Mouse (Mus musculus) cerebellum, adult (tissue): Measurements from ENCODE around the gene Dnah17.
A peak's percentile ranks its signal among the peaks of the same experiment; 100 is the strongest.

Experiments used
- ATAC-seq: cut with Nextera tagmentation; 2 replicates; pipeline ENCODE4 v1.9.2; 2017; ENCODE audit warnings: mild to moderate bottlenecking, moderate library complexity, mixed read lengths; ENCODE audit not compliant: insufficient number of reproducible peaks, low FRiP score, low TSS enrichment

Gene Dnah17

GRCm38 (mm10) chr11:118130534-118130933 is at the start of gene Dnah17:
Gene Dnah17 (minus strand): TSS chr11:118130634.
- no peak for ATAC-seq

- no peak for ATAC-seq
Measured at GRCm38 (mm10) chr11:118180199-118180598, 49.8 kb upstream of the Dnah17 start.

DNA sequence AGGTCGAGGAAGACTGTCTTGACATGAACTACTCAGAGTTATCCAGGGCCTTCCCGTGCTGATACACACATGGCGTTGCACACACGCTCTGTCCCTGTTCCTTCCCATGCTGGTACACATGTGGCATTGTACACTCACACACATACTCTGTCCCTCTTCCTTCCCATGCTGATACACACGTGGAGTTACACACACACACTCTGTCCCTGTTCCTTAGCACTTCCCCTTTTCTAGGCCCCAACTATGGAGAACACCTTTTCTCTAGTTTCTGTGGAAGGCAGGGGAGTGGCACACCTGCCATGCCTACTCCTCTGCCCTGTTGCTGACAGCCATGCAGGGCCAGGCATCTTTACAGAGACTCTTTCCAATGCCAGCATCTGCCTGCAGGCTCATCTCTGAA is 47.8 kb upstream of the Dnah17 start:
- ATAC-seq: no peak

DNA sequence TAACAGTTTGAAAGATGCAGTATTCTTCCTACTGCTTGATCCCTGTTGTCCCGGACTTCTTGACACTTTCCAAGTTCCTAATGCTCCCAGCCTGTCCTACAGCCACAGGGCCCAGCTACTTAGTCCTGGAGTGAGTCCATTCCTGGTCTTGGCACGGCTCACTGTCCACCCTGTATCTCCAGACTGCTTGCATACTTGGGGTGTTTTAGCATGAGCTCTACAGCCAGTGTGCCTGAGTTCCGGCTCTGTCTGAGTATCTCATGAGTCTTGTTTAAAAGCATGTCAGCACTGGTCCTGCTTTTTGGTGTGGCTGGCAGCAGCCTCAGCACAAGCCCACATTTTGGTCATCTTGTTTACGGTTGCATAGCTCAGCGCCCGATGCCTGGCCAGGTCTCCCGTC is 44.3 kb upstream of the Dnah17 start:
- no peak for ATAC-seq

DNA sequence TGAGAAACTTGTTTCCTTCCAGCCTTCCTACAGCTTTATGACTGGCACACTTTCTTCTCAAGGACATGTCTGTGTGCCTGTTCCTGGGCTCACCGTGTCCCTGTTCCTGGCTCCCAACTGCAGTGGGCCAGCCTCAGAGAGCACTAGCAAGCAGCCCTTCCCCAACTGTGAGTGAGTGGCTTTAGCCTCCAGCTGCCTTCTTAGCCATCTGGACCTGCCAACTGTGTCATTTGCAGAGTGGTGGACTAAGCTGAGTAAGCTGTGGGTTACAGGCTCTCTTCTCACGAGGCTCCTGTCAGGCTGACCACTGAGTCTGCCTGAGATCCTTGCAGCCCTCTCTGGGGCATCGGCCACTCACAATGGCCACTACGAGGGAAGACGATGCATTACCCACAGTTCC is 42.3 kb upstream of the Dnah17 start:
- ATAC-seq: no peak

- ATAC-seq: no peak
Measured at GRCm38 (mm10) chr11:118170333-118170732, 39.9 kb upstream of the Dnah17 start.

DNA sequence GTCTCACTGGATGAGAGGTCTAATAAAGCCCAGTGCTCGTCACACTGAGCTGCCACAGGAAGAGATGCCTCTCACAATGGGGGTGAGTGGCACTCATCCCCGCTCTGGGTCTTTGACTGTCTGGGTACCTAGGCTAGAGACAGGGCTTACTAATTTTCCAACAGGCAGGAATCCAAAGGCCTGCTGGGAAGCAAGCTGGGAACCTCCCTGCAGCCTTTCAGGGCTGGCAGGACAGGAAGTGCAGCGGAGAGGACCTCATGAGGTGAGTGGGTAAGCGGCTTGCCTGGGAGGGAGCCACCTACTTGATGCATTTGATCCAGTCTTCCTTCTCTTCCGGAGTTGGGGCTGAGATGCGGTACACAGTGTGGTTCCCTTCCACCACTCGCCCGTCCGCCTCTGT is 38.3 kb upstream of the Dnah17 start:
- no peak for ATAC-seq

DNA sequence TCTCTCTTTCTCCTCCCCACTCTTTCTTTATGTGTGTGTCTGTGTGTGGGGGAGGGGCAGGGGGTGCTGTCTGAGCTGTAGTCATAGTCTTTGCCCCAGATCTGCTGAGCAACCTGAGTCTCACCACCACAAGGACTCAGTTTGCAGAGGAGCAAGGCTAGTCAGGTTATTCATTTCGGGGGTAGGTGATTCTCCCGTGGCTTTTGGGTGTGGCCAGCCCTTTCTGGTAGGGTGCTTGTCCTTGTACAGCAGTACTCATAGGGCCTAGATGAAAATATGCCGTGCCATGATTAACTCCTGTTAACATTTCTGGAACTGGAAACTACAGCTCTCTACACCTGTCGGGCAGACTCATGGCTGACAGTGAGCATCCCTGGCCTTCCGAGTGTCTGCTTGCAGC is 36.2 kb upstream of the Dnah17 start:
- ATAC-seq: no peak

- no peak for ATAC-seq
Measured at GRCm38 (mm10) chr11:118165681-118166080, 35.2 kb upstream of the Dnah17 start.

GRCm38 (mm10) chr11:118164566-118164965 is 34.1 kb upstream of the Dnah17 start:
- ATAC-seq: peak; percentile 78

GRCm38 (mm10) chr11:118162245-118162644 is 31.8 kb upstream of the Dnah17 start:
- ATAC-seq: no peak

- ATAC-seq: no peak
Measured at GRCm38 (mm10) chr11:118161240-118161639, 30.8 kb upstream of the Dnah17 start.

- no peak for ATAC-seq
Measured at GRCm38 (mm10) chr11:118160763-118161162, 30.3 kb upstream of the Dnah17 start.

DNA sequence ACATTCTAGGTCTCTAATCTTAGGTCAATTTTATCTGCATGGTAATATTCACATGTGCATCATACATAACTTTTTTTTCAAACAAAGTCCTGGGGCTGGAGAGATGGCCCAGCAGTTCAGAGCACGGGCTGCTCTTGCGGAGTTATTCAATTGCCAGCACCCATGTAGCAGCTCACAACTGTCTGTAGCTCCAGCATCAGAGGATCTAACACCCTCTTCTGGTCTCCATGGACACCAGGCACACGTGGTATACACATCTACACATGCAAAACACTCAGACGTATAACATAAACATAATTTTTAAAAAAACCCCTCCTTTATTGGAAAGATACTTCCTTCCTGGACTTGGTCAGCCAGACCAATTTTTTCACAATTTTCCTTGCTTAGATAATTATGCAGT is 28.3 kb upstream of the Dnah17 start:
- no peak for ATAC-seq

DNA sequence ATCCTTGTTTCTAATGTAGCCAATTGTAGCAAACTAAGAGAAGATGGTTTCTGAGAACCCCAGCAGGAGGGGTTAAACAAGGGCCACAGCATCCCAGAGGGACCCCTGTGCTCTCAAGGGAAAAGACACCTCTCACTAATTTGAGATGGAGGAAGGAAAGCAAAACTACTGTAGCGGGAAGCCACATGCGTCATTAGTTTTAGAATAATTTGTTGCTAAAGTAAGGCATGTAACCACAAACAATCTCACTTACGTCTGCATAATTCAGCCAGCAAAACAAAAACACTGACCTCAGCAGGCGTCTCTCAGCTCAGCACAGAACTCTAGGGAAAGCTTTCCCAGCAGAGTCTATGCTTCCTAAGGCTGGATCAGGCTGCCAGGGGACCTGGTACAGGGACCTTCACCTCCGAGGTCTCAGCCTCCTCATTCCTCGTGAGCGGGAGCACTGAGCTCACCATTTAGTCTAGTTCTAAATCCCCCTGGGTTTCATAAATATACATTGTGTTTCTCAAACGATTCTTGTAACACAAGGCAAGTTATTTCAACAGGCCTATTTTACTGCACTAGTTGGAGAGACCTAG is 26.1 kb upstream of the Dnah17 start:
- no peak for ATAC-seq

GRCm38 (mm10) chr11:118152964-118153363 is 22.5 kb upstream of the Dnah17 start:
- ATAC-seq: no peak

- no peak for ATAC-seq
Measured at GRCm38 (mm10) chr11:118151423-118152180, 21.2 kb upstream of the Dnah17 start.

DNA sequence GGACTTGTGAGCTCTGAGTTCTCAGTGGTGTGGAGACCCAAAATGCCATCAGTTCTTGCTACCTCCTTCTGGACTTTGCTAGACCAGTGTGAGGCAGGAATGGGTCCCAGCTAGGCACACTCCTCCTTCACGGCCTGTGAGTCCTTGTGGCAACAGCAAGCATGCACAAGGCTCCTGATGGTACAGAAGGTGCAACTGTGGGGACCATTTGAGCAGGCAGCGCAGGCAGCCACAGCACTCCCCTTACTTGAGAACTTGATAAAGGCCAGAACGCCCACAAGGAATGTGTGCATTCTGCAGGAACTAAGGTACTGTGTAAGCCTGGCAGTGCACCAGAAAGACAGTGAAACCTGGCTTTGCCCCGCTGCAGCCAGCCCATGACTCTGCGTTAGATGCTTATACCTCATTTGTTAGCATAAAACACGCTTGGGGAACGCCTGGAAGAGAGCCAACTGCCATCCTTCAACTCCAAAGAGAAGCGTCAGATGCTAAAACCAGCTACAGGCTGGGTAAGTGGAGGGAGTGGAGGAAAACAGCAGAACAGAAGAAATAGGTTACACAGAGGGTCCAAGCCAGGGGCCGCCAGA is 19.8 kb upstream of the Dnah17 start:
- no peak for ATAC-seq

DNA sequence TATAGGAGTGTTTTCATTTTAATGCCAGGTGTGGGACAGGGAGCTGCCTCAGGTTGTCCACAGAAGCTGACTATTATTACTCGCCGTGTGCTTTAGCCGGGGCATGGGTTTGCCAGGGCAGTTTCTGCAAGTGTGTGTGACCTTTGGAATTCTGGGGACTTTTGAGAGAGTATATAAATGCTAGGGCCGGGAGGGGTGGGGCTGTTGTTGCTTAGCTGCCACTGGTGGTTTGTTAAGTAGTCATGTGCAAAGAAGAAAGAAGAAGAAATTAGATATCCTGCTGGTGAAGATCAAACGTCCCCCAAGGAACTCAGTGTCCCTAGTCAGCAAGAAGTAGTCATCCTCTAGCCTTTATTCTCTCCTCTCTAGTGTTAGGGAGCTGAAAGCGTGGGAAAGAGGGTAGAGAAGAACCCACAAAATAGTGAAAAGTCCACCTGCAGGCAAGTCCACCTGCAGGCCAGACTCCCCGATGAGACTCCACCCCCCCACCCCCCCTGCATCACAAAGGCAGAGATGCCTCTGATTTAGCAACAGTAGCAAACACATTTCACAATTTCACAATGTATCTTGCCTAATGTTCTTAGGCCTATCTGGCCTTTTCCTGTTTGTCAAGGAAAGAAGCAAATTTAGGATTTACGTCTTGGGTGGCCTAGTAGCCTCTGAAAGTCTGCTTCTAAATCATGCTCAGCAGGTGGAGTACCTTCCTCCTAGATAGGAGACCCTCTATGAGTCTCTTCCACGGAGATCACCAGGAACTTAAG is 17.6 kb upstream of the Dnah17 start:
- ATAC-seq: no peak

DNA sequence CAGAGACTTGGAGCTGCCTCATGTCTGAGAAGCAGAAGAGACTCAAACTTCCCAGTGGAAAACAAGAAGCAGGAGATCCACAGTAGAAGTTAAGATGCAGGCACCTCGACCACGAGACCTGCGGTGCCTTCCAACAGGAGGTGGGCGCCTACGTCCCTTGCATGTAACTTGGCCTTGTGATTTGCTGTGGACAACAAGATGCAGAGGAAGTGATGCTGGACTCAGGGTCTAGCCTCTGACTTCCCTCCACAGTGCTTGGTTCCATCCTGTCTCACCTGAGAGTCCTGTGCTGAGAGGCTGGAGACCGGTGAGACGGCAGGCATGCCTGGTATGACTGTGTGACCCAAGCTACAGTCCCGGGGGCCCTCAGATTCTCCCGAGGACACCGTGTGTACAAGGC is 16.0 kb upstream of the Dnah17 start:
- no peak for ATAC-seq

DNA sequence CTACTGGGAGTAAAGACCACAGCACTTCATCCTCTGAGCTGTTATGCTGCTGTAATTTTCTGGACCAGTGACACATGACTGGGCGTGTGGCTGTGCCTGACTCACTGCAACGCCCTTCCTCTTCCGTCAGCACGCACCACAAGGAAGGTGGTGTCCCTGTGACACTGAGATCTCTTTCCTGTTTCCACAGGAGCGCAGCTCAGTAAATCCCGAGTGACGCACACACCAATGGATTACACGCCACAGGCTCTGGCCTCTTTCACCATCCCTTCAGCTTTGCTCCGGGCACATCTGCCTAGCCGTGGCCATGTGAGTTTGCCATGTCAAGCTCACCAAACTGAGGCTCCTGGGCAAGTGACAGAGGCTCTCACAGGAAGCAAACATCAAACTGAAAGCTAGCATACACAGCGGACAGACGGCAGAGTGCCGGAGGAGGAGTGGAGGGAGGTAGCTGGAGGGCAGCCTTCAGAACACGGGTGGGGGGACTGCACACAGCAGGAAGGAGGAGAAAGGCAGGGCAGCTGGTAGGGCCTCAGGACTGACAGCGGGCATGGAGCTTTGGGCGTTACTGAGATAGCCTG is 15.4 kb upstream of the Dnah17 start:
- ATAC-seq: no peak
